Mouse (Mus musculus): Measurements from ENCODE around the gene Chac1. TPM values are rescaled to one million over a fixed set of nuclear protein-coding genes. Genes with fewer than 3 reads are reported as not detected.

The Chac1 gene
- total RNA-seq, 2 experiments from 2014 or later, result 2.4 to 5.8 TPM

DNA sequence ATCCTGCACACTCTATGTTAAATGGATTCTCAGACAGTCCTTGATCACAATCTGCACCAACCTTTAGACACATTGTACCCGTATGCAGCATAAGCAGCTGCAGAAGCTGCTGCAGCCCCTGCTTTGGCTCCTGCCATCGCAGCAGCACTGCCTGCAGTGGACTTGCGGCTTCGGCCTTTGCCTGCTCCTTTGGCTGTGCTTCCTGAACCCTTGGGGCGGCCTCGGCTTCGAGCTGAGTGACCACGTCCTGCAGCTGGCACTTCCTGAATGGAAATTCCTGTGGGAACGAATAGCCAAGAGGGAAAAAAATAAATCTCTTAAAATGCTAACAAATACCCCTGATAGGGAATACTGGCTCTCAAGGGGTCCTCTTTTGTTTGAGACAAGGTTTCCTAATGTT lies 26.3 kb downstream of the Chac1 start:
- DNase-seq, result peak; percentile 54

DNA sequence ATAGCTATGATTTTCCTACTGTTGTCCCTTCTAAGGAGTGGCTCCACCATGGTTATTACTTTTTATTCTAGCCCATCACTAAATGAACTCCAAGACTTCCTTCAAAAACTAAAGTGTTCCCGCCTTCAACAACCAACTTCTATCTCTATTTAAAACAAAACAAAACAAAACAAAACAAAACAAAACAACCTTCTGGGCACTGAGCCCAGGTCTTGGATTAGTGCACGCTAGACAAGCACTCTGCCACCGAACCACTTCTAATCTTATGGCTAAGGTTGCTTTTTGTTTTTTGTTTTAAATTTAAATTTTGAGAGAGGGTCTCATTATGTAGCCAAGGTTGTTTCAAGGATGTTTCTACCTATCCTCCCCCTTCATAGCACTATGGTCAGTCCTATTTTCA lies 26.8 kb downstream of the Chac1 start:
- DNase-seq, result no peak

DNA sequence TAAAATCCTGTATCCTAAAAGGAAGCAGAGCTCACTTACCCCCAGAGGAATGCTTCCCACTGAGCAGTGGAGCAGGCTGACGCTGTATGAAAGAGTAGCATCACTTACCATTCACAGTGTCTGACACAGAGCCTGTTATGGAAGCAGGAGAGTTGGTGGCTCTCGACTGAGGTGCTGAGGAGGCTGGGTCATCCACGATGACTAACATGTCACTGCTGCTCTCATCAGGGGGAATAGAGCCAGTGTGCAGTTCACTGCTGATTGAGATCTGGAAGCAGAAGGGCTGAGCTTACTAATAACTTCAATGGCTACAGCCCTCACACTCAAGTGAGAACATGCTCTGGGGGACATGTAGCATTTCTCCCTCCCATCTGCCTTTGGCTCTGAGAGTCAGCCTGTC lies 28.4 kb downstream of the Chac1 start:
- no peak for DNase-seq

DNA sequence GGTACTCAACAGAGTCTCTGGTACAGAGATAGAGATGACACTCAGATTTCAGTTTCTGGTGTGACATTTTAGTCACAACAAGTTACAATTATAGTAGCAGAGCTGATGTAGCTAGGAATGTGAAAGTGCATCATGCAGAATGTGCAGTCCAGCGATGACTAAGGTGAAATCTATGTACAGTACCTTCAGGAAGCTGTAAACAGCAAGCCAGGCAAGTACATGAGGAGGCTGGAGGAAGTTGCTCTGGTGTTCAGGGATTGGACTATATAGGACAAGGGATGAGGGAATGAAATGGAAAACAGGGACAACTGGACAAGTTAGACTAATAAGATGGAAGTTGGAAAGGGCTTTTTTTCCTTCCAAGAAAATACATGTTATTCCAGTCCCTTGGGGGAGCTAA lies 37.2 kb downstream of the Chac1 start:
- no peak for DNase-seq

DNA sequence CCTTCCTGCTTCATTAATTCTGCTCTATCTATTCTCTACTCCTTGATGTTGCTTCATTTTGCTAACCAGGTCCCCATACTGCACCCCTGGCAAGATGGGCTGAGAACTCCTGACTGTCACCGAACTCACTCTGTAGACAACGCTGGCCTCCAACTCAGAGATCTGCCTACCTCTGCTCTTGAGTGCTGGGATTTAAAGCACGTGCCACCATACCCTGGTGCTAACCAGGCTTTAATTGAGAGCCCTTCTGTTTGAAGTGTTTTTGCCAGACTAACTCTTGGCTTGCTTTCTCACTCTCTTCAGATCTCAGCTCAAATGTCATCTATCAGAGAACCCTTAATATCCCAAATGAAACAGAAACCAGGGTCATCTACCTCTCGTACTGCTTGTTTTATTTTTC lies 39.0 kb downstream of the Chac1 start:
- DNase-seq, result no peak

DNA sequence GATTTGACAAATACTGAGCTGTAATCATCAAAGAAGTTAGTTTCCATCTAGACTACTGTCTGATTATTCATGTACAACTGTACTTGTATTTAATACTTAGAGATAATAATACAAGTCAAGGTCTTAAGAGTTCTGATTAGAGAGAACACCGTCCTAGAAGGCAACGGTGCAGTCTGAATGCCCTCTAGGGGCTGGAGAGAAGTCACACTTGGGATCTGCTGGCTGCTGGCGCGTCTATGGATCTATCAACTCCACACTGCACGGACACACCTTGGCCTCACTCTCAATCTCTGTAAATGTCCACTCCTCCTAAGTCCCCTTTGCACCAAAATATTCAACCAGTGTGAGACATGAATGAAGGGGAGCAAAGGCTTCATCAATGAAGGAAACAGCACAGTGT lies 47.2 kb downstream of the Chac1 start:
- no peak for DNase-seq

DNA sequence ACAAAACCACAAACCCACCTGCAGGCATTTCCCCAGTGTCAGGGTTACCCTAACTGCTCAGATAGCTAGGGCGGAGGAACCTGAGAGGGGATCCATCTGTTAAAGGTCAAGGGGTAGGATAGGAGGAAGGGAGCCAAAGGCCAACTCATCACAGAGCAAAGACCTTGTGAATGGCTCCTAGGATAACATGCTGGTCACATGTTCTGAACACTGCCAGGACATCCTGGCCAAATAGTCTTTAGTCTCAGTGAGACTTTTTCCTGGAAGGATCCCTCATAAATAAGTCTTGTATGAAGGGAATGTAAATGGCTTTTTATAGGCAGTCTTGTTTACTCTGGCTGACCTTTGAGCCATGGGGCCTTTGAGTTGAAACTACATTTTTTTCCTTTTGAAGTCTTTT lies 47.6 kb downstream of the Chac1 start:
- peak; percentile 39 for DNase-seq

DNA sequence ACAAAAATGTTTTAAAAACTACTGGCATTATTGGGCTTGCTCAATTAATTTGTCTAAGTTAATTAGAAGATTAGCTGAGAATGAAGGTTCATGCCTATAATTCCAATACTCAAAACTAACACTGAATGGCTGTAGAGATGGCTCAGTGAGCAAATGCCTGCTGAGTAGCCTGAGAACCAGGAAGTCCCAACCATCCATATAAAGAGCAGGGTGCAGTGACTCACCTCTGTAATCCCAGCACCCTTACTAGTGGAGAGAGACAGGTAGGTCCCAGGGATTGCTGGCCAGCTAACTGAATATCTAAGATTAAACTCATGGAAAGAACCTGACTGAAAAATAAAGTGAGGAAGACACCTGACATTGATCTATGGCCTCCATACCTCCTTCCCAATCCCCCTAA lies 48.3 kb downstream of the Chac1 start:
- no peak for DNase-seq

Other genes with a start within 250 kb of the Chac1 start
- 1 to 10 TPM; 9.1 to 9.3 TPM for gene Rad51, start 238.4 kb upstream of the Chac1 start, total RNA-seq (2021)
- gene Rmdn3, start 194.2 kb upstream of the Chac1 start, total RNA-seq (2021), result 10 to 100 TPM; 77.3 to 78.7 TPM
- gene Gchfr, start 183.5 kb upstream of the Chac1 start, total RNA-seq (2021), result 10 to 100 TPM; 25.9 to 43.2 TPM
- under 1 TPM; 0.15 to 0.24 TPM for gene Gm14137, start 176.7 kb upstream of the Chac1 start, total RNA-seq (2021)
- gene Zfyve19, start 142.6 kb upstream of the Chac1 start, total RNA-seq (2021), result 10 to 100 TPM; 25.1 to 33.8 TPM
- gene Dnajc17, start 142.4 kb upstream of the Chac1 start, total RNA-seq (2021), result 10 to 100 TPM; 11.9 to 17.4 TPM
- not detected for gene Ppp1r14d, start 121.3 kb upstream of the Chac1 start, total RNA-seq (2021)
- gene Spint1, start 113.9 kb upstream of the Chac1 start, total RNA-seq (2021), result 1 to 10 TPM; 4.2 to 4.7 TPM
- gene Rhov, start 80.0 kb upstream of the Chac1 start, total RNA-seq (2021), result under 1 TPM; 0.27 to 0.36 TPM
- 10 to 100 TPM; 16.0 to 17.7 TPM for gene Vps18, start 62.5 kb upstream of the Chac1 start, total RNA-seq (2021)
- 10 to 100 TPM; 16.4 to 18.4 TPM for gene Dll4, start 25.4 kb upstream of the Chac1 start, total RNA-seq (2021)
- 10 to 100 TPM; 16.1 to 21.0 TPM for gene Ino80, start 126.5 kb downstream of the Chac1 start, total RNA-seq (2021)
- gene Exd1, start 196.4 kb downstream of the Chac1 start, total RNA-seq (2021), result 1 to 10 TPM in 1 of 2 experiments, under 1 TPM in 1; 0.79 to 1.1 TPM
- gene Chp1, start 196.5 kb downstream of the Chac1 start, total RNA-seq (2021), result 100 to 1,000 TPM; 192 to 233 TPM

All from adrenal gland, postnatal 10 days (tissue).